Mouse (Mus musculus): ENCODE results near the gene Ube2j1. TPM values are rescaled to one million over a fixed set of nuclear protein-coding genes. Genes with fewer than 3 reads are reported as not detected.

The Ube2j1 gene
- total RNA-seq, 2 experiments from 2014 or later: 124 to 126 TPM

GRCm38 (mm10) chr4:33064986-33065385 lies 33.8 kb downstream of the Ube2j1 start:
- intact Hi-C loops (cut with DNase I): no loop called here

GRCm38 (mm10) chr4:33066223-33066960 lies 35.2 kb downstream of the Ube2j1 start:
- intact Hi-C loops (cut with DNase I): no loop called here
- no peak for DNase-seq (ENCODE audit: extremely low spot score in 1 of 2, low spot score in 2 of 2)

More at GRCm38 (mm10) chr4:33064986-33065385, 33.8 kb downstream of the Ube2j1 start:
- DNase-seq (ENCODE audit: extremely low spot score in 1 of 2, low spot score in 2 of 2): no peak

- DNase-seq (ENCODE audit: extremely low spot score in 1 of 2, low spot score in 2 of 2): no peak
- intact Hi-C loops (cut with DNase I): no loop called here
Measured at GRCm38 (mm10) chr4:33067331-33067730, 36.1 kb downstream of the Ube2j1 start.

GRCm38 (mm10) chr4:33067826-33068225 lies 36.6 kb downstream of the Ube2j1 start:
- intact Hi-C loops (cut with DNase I): no loop called here
- DNase-seq (ENCODE audit: extremely low spot score in 1 of 2, low spot score in 2 of 2): no peak

- intact Hi-C loops (cut with DNase I): no loop called here
- DNase-seq (ENCODE audit: extremely low spot score in 1 of 2, low spot score in 2 of 2): peak in 1 of 2 experiments; percentile 10
Measured at GRCm38 (mm10) chr4:33068894-33069293, 37.7 kb downstream of the Ube2j1 start.

- intact Hi-C loops (cut with DNase I): no loop called here
Measured at GRCm38 (mm10) chr4:33070326-33070725, 39.1 kb downstream of the Ube2j1 start.

GRCm38 (mm10) chr4:33071337-33071736 lies 40.1 kb downstream of the Ube2j1 start:
- intact Hi-C loops (cut with DNase I): no loop called here
- DNase-seq (ENCODE audit: extremely low spot score in 1 of 2, low spot score in 2 of 2): no peak

More at GRCm38 (mm10) chr4:33070326-33070725, 39.1 kb downstream of the Ube2j1 start:
- DNase-seq (ENCODE audit: extremely low spot score in 1 of 2, low spot score in 2 of 2): no peak

- intact Hi-C loops (cut with DNase I): no loop called here
- no peak for DNase-seq (ENCODE audit: extremely low spot score in 1 of 2, low spot score in 2 of 2)
Measured at GRCm38 (mm10) chr4:33072526-33073161, 41.4 kb downstream of the Ube2j1 start.

GRCm38 (mm10) chr4:33074406-33074805 lies 43.2 kb downstream of the Ube2j1 start:
- no peak for DNase-seq (ENCODE audit: extremely low spot score in 1 of 2, low spot score in 2 of 2)
- intact Hi-C loops (cut with DNase I): no loop called here

- DNase-seq (ENCODE audit: extremely low spot score in 1 of 2, low spot score in 2 of 2): no peak
- intact Hi-C loops (cut with DNase I): no loop called here
Measured at GRCm38 (mm10) chr4:33074851-33075250, 43.6 kb downstream of the Ube2j1 start.

GRCm38 (mm10) chr4:33075776-33076524 lies 44.7 kb downstream of the Ube2j1 start:
- intact Hi-C loops (cut with DNase I): no loop called here
- no peak for DNase-seq (ENCODE audit: extremely low spot score in 1 of 2, low spot score in 2 of 2)

GRCm38 (mm10) chr4:33077161-33077560 lies 45.9 kb downstream of the Ube2j1 start:
- no peak for DNase-seq (ENCODE audit: extremely low spot score in 1 of 2, low spot score in 2 of 2)
- intact Hi-C loops (cut with DNase I): no loop called here

- no peak for DNase-seq (ENCODE audit: extremely low spot score in 1 of 2, low spot score in 2 of 2)
- intact Hi-C loops (cut with DNase I): no loop called here
Measured at GRCm38 (mm10) chr4:33077724-33078123, 46.5 kb downstream of the Ube2j1 start.

- no peak for DNase-seq (ENCODE audit: extremely low spot score in 1 of 2, low spot score in 2 of 2)
- intact Hi-C loops (cut with DNase I): no loop called here
Measured at GRCm38 (mm10) chr4:33078492-33078891, 47.3 kb downstream of the Ube2j1 start.

GRCm38 (mm10) chr4:33099118-33099694 lies 68.0 kb downstream of the Ube2j1 start:
- intact Hi-C loops (cut with DNase I): no loop called here
- no peak for DNase-seq (ENCODE audit: extremely low spot score in 1 of 2, low spot score in 2 of 2)

Other genes with a start within 250 kb of the Ube2j1 start
- gene Lyrm2, start 231.2 kb upstream of the Ube2j1 start, total RNA-seq (2021): 10 to 100 TPM; 42.5 to 44.3 TPM
- gene Ankrd6, start 80.6 kb upstream of the Ube2j1 start, total RNA-seq (2021): 10 to 100 TPM; 23.1 to 25.3 TPM
- gene Rragd, start 48.4 kb upstream of the Ube2j1 start, total RNA-seq (2021): 10 to 100 TPM; 67.1 to 80.1 TPM
- gene Gabrr2, start 31.6 kb downstream of the Ube2j1 start, total RNA-seq (2021): not detected
- under 1 TPM; 0.19 to 0.20 TPM for gene Gabrr1, start 101.1 kb downstream of the Ube2j1 start, total RNA-seq (2021)
- gene Pm20d2, start 158.3 kb downstream of the Ube2j1 start, total RNA-seq (2021): 1 to 10 TPM; 6.6 to 8.1 TPM
- gene Srsf12, start 177.6 kb downstream of the Ube2j1 start, total RNA-seq (2021): 10 to 100 TPM; 38.6 to 41.6 TPM

Measured in left cerebral cortex, postnatal 10 days (tissue).